Mouse (Mus musculus) mature B cell (primary cell): Measurements from ENCODE around the gene Kcnf1.
"Not testable (repeated sequence)": the region's sequence is repeated elsewhere in the genome, so short reads cannot be mapped to it uniquely, and the experiment has no call there.

ENCODE experiments used
- in situ Hi-C: fragments of 300-500 bp; cut with MboI; formaldehyde crosslinking; loops from 2 replicates; pipeline ENCODE4 v1.14.3; 2019

Kcnf1 gene

DNA sequence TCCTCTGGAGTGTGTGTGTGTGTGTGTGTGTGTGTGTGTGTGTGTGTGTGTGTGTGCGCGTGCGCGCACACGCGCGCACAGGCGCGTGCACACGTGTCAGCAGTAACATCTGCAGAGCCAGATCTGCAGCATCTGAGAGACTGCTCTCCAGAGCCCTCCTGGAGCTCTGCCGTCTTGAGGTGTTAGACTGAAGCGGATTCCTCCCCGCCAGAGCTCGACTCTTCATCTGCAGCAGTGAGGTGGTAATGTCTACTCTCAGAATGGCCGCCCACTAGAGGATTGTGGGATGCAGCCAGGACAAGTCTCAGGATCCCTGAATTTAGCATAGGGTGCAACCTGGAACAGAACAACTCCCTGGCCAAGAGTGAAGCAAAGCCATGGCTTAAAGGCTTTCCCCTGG, 19.1 kb downstream of the Kcnf1 start:
- in situ Hi-C loops: no loop called here

- in situ Hi-C loops: no loop called here
Observed at GRCm38 (mm10) chr12:17155781-17156180, 20.9 kb downstream of the Kcnf1 start.

DNA sequence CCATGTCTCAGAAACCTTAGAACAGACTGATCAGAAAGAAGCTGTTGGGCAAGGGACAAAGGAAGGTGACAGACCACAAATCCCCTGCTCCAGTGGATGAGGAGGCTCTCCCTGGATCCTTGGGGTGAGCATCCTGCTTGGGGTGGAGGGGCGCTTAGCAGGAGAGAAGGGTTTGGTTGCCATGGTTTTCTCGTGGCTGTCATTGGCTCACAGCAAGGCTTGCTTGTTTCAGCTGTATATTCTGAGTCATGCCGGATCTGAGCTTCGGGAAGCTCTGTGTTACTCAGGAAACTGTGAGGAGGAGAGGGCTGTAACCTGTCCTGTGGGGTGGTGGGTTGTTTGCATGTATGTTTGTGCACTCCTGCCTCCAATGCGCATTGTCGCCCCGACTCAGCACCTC, 23.8 kb downstream of the Kcnf1 start:
- in situ Hi-C loops: no loop called here

- in situ Hi-C loops: no loop called here
Observed at GRCm38 (mm10) chr12:17148920-17149319, 27.8 kb downstream of the Kcnf1 start.

- in situ Hi-C loops: no loop called here
Observed at GRCm38 (mm10) chr12:17141791-17142190, 34.9 kb downstream of the Kcnf1 start.

DNA sequence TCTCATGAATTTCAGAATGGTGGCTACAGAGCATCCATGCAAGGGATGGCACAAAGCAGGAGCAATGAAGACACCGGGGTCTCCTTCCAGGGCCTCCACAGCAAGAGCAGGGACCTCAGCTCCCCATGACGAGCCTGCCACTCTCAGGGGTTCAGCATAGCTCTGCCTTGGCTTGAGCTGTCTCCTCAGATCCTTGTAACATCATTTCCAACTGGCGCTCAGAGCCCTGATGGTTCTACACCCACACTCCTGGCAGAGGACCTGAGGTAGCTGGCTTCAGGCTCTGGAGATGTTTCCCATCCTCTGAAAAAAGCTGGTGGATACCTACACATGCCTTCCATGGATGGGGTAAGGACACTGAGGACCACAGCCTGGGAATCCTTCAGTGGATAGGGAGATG, 36.3 kb downstream of the Kcnf1 start:
- in situ Hi-C loops: no loop called here

DNA sequence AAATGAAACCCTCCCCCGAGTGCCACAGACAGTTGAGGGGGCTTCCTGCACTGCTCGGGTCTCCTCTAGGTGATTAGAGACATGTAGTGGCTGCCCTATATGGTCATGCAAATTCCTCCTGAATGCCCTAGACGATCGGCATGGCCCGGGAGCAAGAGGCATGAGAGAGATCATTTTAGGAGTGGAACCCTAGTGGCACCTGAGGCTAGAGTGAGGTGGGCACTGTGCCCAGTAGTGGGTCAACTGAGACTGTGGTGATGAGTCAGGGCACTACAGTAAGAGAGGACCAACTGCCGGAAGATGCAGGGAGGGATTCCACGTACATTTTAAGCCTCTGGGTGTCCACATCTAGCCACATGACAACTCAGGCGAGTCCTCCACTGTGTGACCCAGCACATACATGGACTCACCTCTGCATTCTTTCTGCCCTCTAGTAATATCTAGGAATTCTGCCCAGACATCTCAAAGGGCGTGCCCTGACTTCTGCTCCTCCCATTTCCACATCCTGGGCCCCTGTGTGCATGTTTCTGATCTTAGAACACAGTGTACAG, 42.1 kb downstream of the Kcnf1 start:
- in situ Hi-C loops: no loop called here

DNA sequence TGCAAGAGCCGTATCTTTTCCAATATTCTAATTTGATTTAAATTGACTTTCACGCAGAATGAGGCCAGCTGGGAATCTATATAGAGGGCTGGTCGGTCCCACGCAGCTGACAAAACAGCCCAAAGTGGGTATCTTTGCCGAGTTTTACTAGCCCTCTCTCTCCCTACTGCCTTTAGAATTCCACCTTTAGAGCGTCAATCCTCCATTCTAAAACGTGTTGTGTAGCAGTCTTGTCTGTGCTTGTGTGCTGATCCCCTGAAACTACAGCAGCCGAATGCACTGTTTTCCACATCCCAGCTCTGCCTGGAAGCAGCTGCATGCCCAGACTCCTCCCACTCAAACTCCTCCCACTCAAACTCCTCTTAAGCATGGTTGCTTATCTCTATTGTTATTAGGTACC, 44.4 kb downstream of the Kcnf1 start:
- in situ Hi-C loops: no loop called here

DNA sequence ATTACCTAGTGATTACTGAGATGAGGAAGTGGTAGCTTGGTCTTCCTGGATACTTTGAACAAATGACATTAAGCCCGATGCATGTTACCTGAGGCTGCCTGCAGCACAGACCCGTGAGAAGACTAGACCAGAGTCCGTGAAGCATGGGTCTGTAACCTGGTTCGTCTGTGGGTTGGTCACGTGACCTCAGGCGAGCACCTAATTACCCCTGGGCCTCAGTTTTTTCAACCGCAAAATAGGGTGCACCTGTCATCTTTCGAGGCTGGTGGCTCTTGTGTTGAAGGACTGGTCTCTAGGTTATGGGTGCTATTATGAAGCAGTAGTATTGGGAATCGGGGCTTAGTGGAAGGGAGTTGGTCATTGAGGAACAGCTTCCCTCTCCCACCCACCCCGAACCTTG, 45.1 kb downstream of the Kcnf1 start:
- in situ Hi-C loops: no loop called here

GRCm38 (mm10) chr12:17122881-17123280, 53.8 kb downstream of the Kcnf1 start:
- in situ Hi-C loops: not testable (repeated sequence)
